Comparison of ENCODE assay signal across 8 mouse cellular contexts in genomic region chr17:46621324-46621723, GRCm38 (mm10). TPM values are rescaled to one million over a fixed set of nuclear protein-coding genes. Genes with fewer than 3 reads are reported as not detected.
DNase-seq lines count a peak whose midpoint lies in the region; ATAC-seq and TF ChIP-seq lines count a peak whose summit lies in the region.

No protein-coding gene starts in this region.

- peak overlapping the region; percentile 99 for H3K27ac ChIP-seq in kidney, embryonic 16.5 days (ENCODE audit: low read length)
- peak overlapping the region; percentile 34; the same call in 1 of the 2 replicates for H3K27ac ChIP-seq in liver, postnatal 0 days (ENCODE audit: low read depth)
- H3K27ac ChIP-seq in stomach, embryonic 15.5 days, result peak overlapping the region; percentile 53; the same call in 1 of the 2 replicates

- H3K9ac ChIP-seq in kidney, embryonic 16.5 days (replicated peaks; ENCODE audit: low read length), result peak overlapping the region; percentile 46; the same call in 1 of the 2 replicates
- H3K9ac ChIP-seq in liver, postnatal 0 days (replicated peaks), result no peak overlapping the region
- H3K9ac ChIP-seq in stomach, embryonic 15.5 days, result no peak overlapping the region

- no peaks in the 10 kb centered on the region for H3K36me3 ChIP-seq in kidney, embryonic 16.5 days (ENCODE audit: insufficient read depth, low read length)
- H3K36me3 ChIP-seq in liver, postnatal 0 days (replicated peaks; ENCODE audit: insufficient read depth, low read length), result no peaks in the 10 kb centered on the region
- H3K36me3 ChIP-seq in stomach, embryonic 15.5 days, result no peaks in the 10 kb centered on the region

- no peaks in the 10 kb centered on the region for H3K27me3 ChIP-seq in kidney, embryonic 16.5 days (ENCODE audit: insufficient read depth, low read length)
- no peaks in the 10 kb centered on the region for H3K27me3 ChIP-seq in liver, postnatal 0 days (ENCODE audit: insufficient read depth, low read length)
- H3K27me3 ChIP-seq in stomach, embryonic 15.5 days (replicated peaks), result no peaks in the 10 kb centered on the region

- no peaks in the 10 kb centered on the region for H3K9me3 ChIP-seq in kidney, embryonic 16.5 days (ENCODE audit: low read length)
- H3K9me3 ChIP-seq in liver, postnatal 0 days (ENCODE audit: low read length), result no peaks in the 10 kb centered on the region
- no peaks in the 10 kb centered on the region for H3K9me3 ChIP-seq in stomach, embryonic 15.5 days

- ATAC-seq in kidney, embryonic 16.5 days (ENCODE audit: low FRiP score, low TSS enrichment), result no peak
- no peak for ATAC-seq in liver, postnatal 0 days
- ATAC-seq in stomach, embryonic 15.5 days (ENCODE audit: insufficient read depth, low FRiP score, low read depth), result no peak

- peak overlapping the region; percentile 24; the same call in 1 of the 2 replicates for H3K4me2 ChIP-seq in kidney, embryonic 16.5 days (replicated peaks; ENCODE audit: low read depth, low read length)
- H3K4me2 ChIP-seq in liver, postnatal 0 days (ENCODE audit: low read depth, low read length), result 0 out of 2 replicates have a peak overlapping the region, but pooled peaks have one; percentile 16
- H3K4me2 ChIP-seq in stomach, embryonic 15.5 days, result peak overlapping the region; percentile 26; the same call in 1 of the 2 replicates

- no peak overlapping the region for H3K4me3 ChIP-seq in kidney, embryonic 16.5 days (ENCODE audit: low read length)
- no peak overlapping the region for H3K4me3 ChIP-seq in liver, postnatal 0 days (ENCODE audit: low read depth, low read length)
- no peak overlapping the region for H3K4me3 ChIP-seq in stomach, embryonic 15.5 days (replicated peaks)

- TF ChIP-seq CTCF in liver, postnatal 0 days (IDR thresholded peaks at IDR 0.05; ENCODE audit: low read depth), result no peak

- peaks cover 99% of the 10 kb centered on the region for H3K4me1 ChIP-seq in kidney, embryonic 16.5 days (ENCODE audit: insufficient read depth, low read length)
- peaks cover 33% of the 10 kb centered on the region for H3K4me1 ChIP-seq in liver, postnatal 0 days (ENCODE audit: insufficient read depth)
- peaks cover 89% of the 10 kb centered on the region for H3K4me1 ChIP-seq in stomach, embryonic 15.5 days

- DNase-seq in gastrocnemius, postnatal 10 days, result peak; percentile 53
- DNase-seq in gastrocnemius, postnatal 25 days, result no peak
- DNase-seq in adrenal gland, postnatal 36 days, result peak; percentile 72 to 76
- peak; percentile 66 to 68 for DNase-seq in heart, adult 18-20 months
- peak; percentile 45 for DNase-seq in liver, postnatal 0 days
- DNase-seq in urinary bladder, postnatal 25 days (ENCODE audit: low spot score), result no peak

- TF ChIP-seq EP300 in liver, postnatal 0 days (IDR thresholded peaks at IDR 0.05; ENCODE audit: low read depth), result peak; percentile 29; the same call in 1 of the 2 replicates

- WGBS in kidney, embryonic 16.5 days, result 24% methylated on average over 15 of the region's 15 CpGs
- WGBS in liver, postnatal 0 days (ENCODE audit: insufficient replicate concordance), result 56% methylated on average over 15 of the region's 15 CpGs
- 31% methylated on average over 15 of the region's 15 CpGs for WGBS in stomach, embryonic 15.5 days

RNA-seq across cellular contexts. Expression of gene Ptk7, which starts 8.0 kb away (rescaled TPM):
- 10 to 100 TPM; 12.6 to 19.3 TPM for total RNA-seq in gastrocnemius, postnatal 10 days (2021)
- total RNA-seq in gastrocnemius, postnatal 25 days (2021), result 1 to 10 TPM; 1.1 to 1.3 TPM
- 10 to 100 TPM in 1 of 2 experiments, 1 to 10 TPM in 1; 6.8 to 11.7 TPM for total RNA-seq in adrenal gland, postnatal 36 days (2021)
- 1 to 10 TPM; 2.0 to 2.5 TPM for total RNA-seq in heart, adult 18-20 months (2021)
- polyA plus RNA-seq in kidney, embryonic 16.5 days (2015; fragmentation: Nextera tagmentation; extraction: Ambion mirVana), result 153 and 157 TPM in 2 replicates
- polyA plus RNA-seq in liver, postnatal 0 days (2015; fragmentation: Nextera tagmentation; extraction: Ambion mirVana), result 3.0 and 3.5 TPM in 2 replicates
- 87.6 and 89.8 TPM in 2 replicates for polyA plus RNA-seq in stomach, embryonic 15.5 days (2015; fragmentation: Nextera tagmentation; extraction: Ambion mirVana)

RNA-seq across cellular contexts. Expression of gene Klc4, which starts 24.5 kb away (rescaled TPM):
- total RNA-seq in gastrocnemius, postnatal 10 days (2021), result 10 to 100 TPM; 18.7 to 19.5 TPM
- total RNA-seq in gastrocnemius, postnatal 25 days (2021), result 10 to 100 TPM; 12.7 to 15.0 TPM
- 10 to 100 TPM; 35.3 to 50.3 TPM for total RNA-seq in adrenal gland, postnatal 36 days (2021)
- total RNA-seq in heart, adult 18-20 months (2021), result 10 to 100 TPM; 25.9 to 26.8 TPM
- 49.7 and 58.0 TPM in 2 replicates for polyA plus RNA-seq in kidney, embryonic 16.5 days (2015; fragmentation: Nextera tagmentation; extraction: Ambion mirVana)
- 10.7 and 12.6 TPM in 2 replicates for polyA plus RNA-seq in liver, postnatal 0 days (2015; fragmentation: Nextera tagmentation; extraction: Ambion mirVana)
- 38.4 and 41.4 TPM in 2 replicates for polyA plus RNA-seq in stomach, embryonic 15.5 days (2015; fragmentation: Nextera tagmentation; extraction: Ambion mirVana)

RNA-seq across cellular contexts. Expression of gene Mrpl2, which starts 24.7 kb away (rescaled TPM):
- 100 to 1,000 TPM; 101 to 117 TPM for total RNA-seq in gastrocnemius, postnatal 10 days (2021)
- total RNA-seq in gastrocnemius, postnatal 25 days (2021), result 100 to 1,000 TPM in 1 of 2 experiments, 10 to 100 TPM in 1; 99.2 to 110 TPM
- 100 to 1,000 TPM in 1 of 2 experiments, 10 to 100 TPM in 1; 92.6 to 114 TPM for total RNA-seq in adrenal gland, postnatal 36 days (2021)
- 100 to 1,000 TPM; 136 to 141 TPM for total RNA-seq in heart, adult 18-20 months (2021)
- polyA plus RNA-seq in kidney, embryonic 16.5 days (2015; fragmentation: Nextera tagmentation; extraction: Ambion mirVana), result 118 and 123 TPM in 2 replicates
- 75.2 and 79.3 TPM in 2 replicates for polyA plus RNA-seq in liver, postnatal 0 days (2015; fragmentation: Nextera tagmentation; extraction: Ambion mirVana)
- 112 and 126 TPM in 2 replicates for polyA plus RNA-seq in stomach, embryonic 15.5 days (2015; fragmentation: Nextera tagmentation; extraction: Ambion mirVana)

RNA-seq across cellular contexts. Expression of gene Cul7, which starts 28.8 kb away (rescaled TPM):
- total RNA-seq in gastrocnemius, postnatal 10 days (2021), result 10 to 100 TPM; 39.8 to 50.5 TPM
- total RNA-seq in gastrocnemius, postnatal 25 days (2021), result 10 to 100 TPM in 1 of 2 experiments, 1 to 10 TPM in 1; 8.8 to 14.4 TPM
- total RNA-seq in adrenal gland, postnatal 36 days (2021), result 10 to 100 TPM; 36.3 to 42.2 TPM
- total RNA-seq in heart, adult 18-20 months (2021), result 10 to 100 TPM; 16.9 to 18.8 TPM
- 62.2 and 68.2 TPM in 2 replicates for polyA plus RNA-seq in kidney, embryonic 16.5 days (2015; fragmentation: Nextera tagmentation; extraction: Ambion mirVana)
- polyA plus RNA-seq in liver, postnatal 0 days (2015; fragmentation: Nextera tagmentation; extraction: Ambion mirVana), result 5.2 and 6.2 TPM in 2 replicates
- polyA plus RNA-seq in stomach, embryonic 15.5 days (2015; fragmentation: Nextera tagmentation; extraction: Ambion mirVana), result 42.9 and 49.5 TPM in 2 replicates

RNA-seq across cellular contexts. Expression of gene Rrp36, which starts 52.8 kb away (rescaled TPM):
- 10 to 100 TPM; 12.8 to 18.2 TPM for total RNA-seq in gastrocnemius, postnatal 10 days (2021)
- total RNA-seq in gastrocnemius, postnatal 25 days (2021), result 10 to 100 TPM in 1 of 2 experiments, 1 to 10 TPM in 1; 7.5 to 12.1 TPM
- total RNA-seq in adrenal gland, postnatal 36 days (2021), result 10 to 100 TPM; 23.8 to 30.4 TPM
- total RNA-seq in heart, adult 18-20 months (2021), result 10 to 100 TPM; 13.4 to 14.2 TPM
- 69.2 and 69.6 TPM in 2 replicates for polyA plus RNA-seq in kidney, embryonic 16.5 days (2015; fragmentation: Nextera tagmentation; extraction: Ambion mirVana)
- 28.1 and 28.2 TPM in 2 replicates for polyA plus RNA-seq in liver, postnatal 0 days (2015; fragmentation: Nextera tagmentation; extraction: Ambion mirVana)
- polyA plus RNA-seq in stomach, embryonic 15.5 days (2015; fragmentation: Nextera tagmentation; extraction: Ambion mirVana), result 53.2 and 57.2 TPM in 2 replicates

Comparison
In these comparisons a context has a peak if more than half of its experiments do, and no peak if none do; other contexts are left out.
1. DNase-seq: peak in gastrocnemius, postnatal 10 days (single experiment), adrenal gland, postnatal 36 days (2 of 2), heart, adult 18-20 months (2 of 2) and liver, postnatal 0 days (single experiment); none in gastrocnemius, postnatal 25 days (single experiment) and urinary bladder, postnatal 25 days (single experiment).
2. H3K27ac ChIP-seq: peak in every context shown above with its lines; median percentile 99 in kidney, embryonic 16.5 days; 53 in stomach, embryonic 15.5 days; 34 in liver, postnatal 0 days.
3. Peak in every context shown above with its lines, with median percentiles within 50 percentile points of each other: H3K4me2 ChIP-seq.